Mouse (Mus musculus) kidney, adult 2 months (tissue): ENCODE measurements around the gene A130010J15Rik. TPM values are rescaled to one million over a fixed set of nuclear protein-coding genes. Genes with fewer than 3 reads are reported as not detected.

Experiments used
- DNase-seq: peaks from one replicate; pipeline ENCODE4 v3.0.0; 2021
- H3K27ac ChIP-seq: fragments of 200-500 bp; 2 replicates; pipeline ENCODE4 v1.5.1; 2012; ENCODE audit warnings: low read depth, low read length, control low read depth, inconsistent platforms; ENCODE audit not compliant: insufficient read depth
- H3K27me3 ChIP-seq: fragments of 200-500 bp; replicated peaks from 2 replicates; pipeline ENCODE4 v1.6.1; 2012; ENCODE audit warnings: mild to moderate bottlenecking, moderate library complexity, low read length, inconsistent platforms; ENCODE audit not compliant: control insufficient read depth, insufficient read depth
- H3K36me3 ChIP-seq: fragments of 200-500 bp; 2 replicates; pipeline ENCODE4 v1.6.1; 2012; ENCODE audit warnings: mild to moderate bottlenecking, moderate library complexity, low read length, inconsistent platforms; ENCODE audit not compliant: control insufficient read depth, insufficient read depth
- H3K4me1 ChIP-seq: fragments of 200-500 bp; 2 replicates; pipeline ENCODE4 v1.6.1; 2011; ENCODE audit warnings: low read length; ENCODE audit not compliant: control insufficient read depth, insufficient read depth
- H3K4me3 ChIP-seq: fragments of 200-500 bp; 2 replicates; pipeline ENCODE4 v1.5.1; 2011; ENCODE audit warnings: mild to moderate bottlenecking, low read depth, low read length, control low read depth; ENCODE audit not compliant: insufficient read depth
- CTCF ChIP-seq: fragments of 200-500 bp; conservative IDR thresholded peaks from 2 replicates; pipeline ENCODE4 v1.5.1; 2011; ENCODE audit warnings: low read depth, mild to moderate bottlenecking, control low read depth, low read length, moderate library complexity, mixed read lengths; ENCODE audit not compliant: insufficient read depth, insufficient read length
- POLR2A ChIP-seq: fragments of 200-500 bp; IDR thresholded peaks from one replicate; pipeline ENCODE4 v1.6.1; 2011; ENCODE audit warnings: low read depth, low read length, control low read depth
- WGBS: fragments of 180-500 bp; shearing (Covaris S2); methylation state at CpG from one replicate; pipeline ENCODE4 v1.1.7; 2018; 5-methylcytosine and 5-hydroxymethylcytosine counted together
- polyA plus RNA-seq: library from polyadenylated mRNA; depleted of rRNA; stranded (reverse); fragments of >200 nt; gene quantifications from 2 replicates; pipeline ENCODE4 v1.2.3, GENCODE M21; 2012; rRNA removed

Gene A130010J15Rik
- polyA plus RNA-seq, result 2.3 and 2.8 TPM in 2 replicates

DNA sequence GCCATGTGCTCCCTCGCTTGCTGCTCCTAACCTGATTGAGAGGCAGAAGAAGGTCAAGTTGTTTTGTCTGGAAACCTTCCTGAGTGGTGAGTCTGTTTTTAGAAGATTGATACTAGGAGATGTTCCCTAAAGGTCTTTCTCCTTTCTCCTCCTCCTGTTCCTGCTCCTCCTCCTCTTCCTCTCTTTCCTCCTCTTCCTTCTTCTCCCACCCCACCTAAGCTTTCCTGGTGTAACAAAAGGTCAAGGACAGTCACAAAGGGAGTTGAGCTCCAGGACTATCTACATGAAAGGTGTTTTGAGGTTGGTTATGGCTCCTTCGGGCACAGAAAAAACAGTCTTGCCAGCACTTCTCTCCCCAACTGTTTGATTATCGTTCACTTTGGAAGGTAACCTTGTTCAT is at the start of gene A130010J15Rik:
Gene A130010J15Rik, plus strand, starts transcription at position 301 of the 400 bp plus-strand sequence.
- no peak for DNase-seq
- no peak for TF ChIP-seq POLR2A
- TF ChIP-seq CTCF, result no peak
- Histone ChIP-seq H3K27me3 (no peaks in the 10 kb centered on the region), H3K4me3 (no peak within 1 kb of the TSS), H3K36me3 (peaks cover 5% of the 10 kb centered on the region; the same call in 1 of the 2 replicates), H3K27ac (no peak within 1 kb of the TSS), H3K4me1 (peaks cover 8% of the 10 kb centered on the region; the same call in 1 of the 2 replicates)
- WGBS, result 89% methylated on average over 3 of the region's 3 CpGs

DNA sequence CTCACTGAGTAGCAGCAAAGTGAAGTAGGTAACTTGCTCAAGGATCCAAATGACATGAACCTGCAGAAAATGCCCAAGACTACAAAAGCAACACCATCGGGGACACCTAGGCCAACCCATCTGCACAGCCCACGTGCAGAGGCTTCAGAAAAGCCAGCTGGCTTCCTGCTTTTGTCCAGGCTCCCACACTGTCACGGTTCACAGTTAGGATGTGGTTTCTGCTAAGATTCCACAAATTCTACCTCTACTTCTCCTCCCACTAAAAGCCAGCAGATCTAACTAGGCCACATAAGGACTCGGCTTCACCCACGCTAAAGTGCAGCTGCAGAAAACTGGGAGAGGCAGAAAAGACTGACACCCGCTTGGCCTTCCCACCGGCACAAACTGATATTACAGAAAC is 45.1 kb upstream of the A130010J15Rik start:
- DNase-seq, result no peak
- H3K4me1 ChIP-seq, result no peaks in the 10 kb centered on the region
- no peaks in the 10 kb centered on the region for H3K27me3 ChIP-seq
- no peak for TF ChIP-seq POLR2A
- TF ChIP-seq CTCF, result no peak
- WGBS, result 85% methylated on average over 7 of the region's 7 CpGs
- peaks cover 3% of the 10 kb centered on the region for H3K36me3 ChIP-seq
- no peak overlapping the region for H3K27ac ChIP-seq
- H3K4me3 ChIP-seq, result no peak overlapping the region

DNA sequence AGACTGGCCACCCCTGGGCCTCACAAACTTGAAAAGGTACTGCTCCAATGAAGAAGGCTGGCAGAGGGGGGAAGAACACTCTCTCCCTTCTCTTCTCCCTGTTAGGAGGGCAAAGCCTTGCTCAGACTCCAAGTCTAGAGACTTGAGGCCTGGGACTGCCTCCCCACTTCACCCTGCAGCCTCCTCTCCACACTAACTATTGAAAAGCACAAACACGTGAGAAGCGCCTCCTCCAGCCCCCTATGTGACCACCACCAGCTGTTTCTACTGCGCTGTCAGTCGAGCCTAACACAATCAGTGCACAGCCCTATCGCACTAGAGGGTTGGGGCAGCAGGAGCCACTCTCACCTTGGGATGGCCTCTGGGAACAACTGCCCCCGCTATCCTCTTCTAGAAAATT is 44.6 kb upstream of the A130010J15Rik start:
- Histone ChIP-seq H3K36me3 (peaks cover 2% of the 10 kb centered on the region), H3K4me1 (no peaks in the 10 kb centered on the region), H3K27ac (no peak overlapping the region), H3K27me3 (no peaks in the 10 kb centered on the region), H3K4me3 (no peak overlapping the region)
- TF ChIP-seq POLR2A (no peak), CTCF (no peak)
- WGBS, result 91% methylated on average over 6 of the region's 6 CpGs
- no peak for DNase-seq

DNA sequence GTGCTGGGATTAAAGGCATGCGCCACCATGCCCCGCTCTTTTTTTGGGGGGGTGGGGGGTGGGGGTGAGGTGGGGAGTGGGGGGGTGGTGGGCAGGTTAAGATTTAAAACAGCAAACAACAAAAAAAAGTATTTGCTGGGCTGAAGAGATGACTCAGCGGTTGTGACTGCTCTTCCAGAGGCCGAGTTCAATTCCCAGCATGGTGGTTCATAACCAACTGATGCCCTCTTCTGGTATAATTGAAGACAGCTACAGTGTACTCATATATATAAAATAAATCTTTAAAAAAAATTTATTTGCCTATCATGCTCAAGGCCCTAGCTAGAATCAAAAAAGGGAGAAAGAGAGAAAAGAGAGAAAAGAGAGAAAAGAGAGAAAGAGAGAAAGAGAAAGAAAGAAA is 42.0 kb upstream of the A130010J15Rik start:
- Histone ChIP-seq H3K27me3 (no peaks in the 10 kb centered on the region), H3K4me3 (no peak overlapping the region), H3K27ac (no peak overlapping the region), H3K4me1 (peaks cover 5% of the 10 kb centered on the region; the same call in 1 of the 2 replicates), H3K36me3 (no peaks in the 10 kb centered on the region; the same call in none of the 2 replicates)
- no peak for TF ChIP-seq POLR2A
- 0 out of 2 replicates have a peak, but pooled peaks have one; percentile 15 for TF ChIP-seq CTCF
- no peak for DNase-seq
- 73% methylated on average over 4 of the region's 4 CpGs for WGBS

DNA sequence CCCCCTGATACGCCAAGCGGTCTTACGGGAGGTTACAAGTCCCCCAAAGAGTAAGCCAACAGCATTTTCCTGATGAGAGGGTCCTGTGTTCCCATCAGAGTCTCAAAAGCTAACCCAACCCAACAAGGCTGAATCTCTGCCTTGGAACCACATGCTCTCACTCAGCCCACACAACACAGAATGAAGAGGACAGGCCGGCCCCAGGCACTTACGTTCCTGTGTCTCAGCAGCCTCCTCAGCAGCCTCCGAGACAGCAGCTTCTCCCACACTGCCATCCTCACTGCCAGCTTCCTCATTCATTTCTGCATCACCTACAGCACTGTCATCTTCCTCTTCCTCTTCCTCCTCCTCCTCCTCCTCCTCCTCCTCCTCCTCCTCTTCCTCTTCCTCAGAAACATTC is 39.8 kb upstream of the A130010J15Rik start:
- TF ChIP-seq POLR2A (no peak), CTCF (no peak)
- 90% methylated on average over 6 of the region's 6 CpGs for WGBS
- Histone ChIP-seq H3K36me3 (no peaks in the 10 kb centered on the region; the same call in 1 of the 2 replicates), H3K4me3 (no peak overlapping the region), H3K27me3 (no peaks in the 10 kb centered on the region), H3K4me1 (peaks cover 5% of the 10 kb centered on the region; the same call in 1 of the 2 replicates), H3K27ac (no peak overlapping the region)
- DNase-seq, result no peak

DNA sequence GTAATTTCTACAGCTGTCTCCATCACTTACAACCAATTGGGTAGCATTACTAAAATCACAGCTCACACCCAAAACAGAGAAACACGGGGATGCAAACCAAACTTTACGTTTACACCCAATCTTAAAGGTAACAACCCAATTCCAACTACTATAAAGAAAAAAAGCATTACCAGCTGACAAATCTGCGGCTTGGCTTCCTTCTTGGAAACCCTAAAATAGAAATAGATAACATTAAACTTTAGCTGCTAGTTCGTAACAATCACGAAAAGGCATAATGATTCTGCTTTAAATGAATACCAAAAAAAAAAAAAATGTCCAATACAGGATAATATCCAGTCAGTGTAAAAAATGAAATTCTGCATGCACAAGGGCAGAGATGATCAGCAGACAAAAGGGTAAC is 38.5 kb upstream of the A130010J15Rik start:
- Histone ChIP-seq H3K27me3 (no peaks in the 10 kb centered on the region), H3K36me3 (no peaks in the 10 kb centered on the region), H3K4me3 (peak overlapping the region; percentile 91), H3K27ac (no peak overlapping the region), H3K4me1 (peaks cover 7% of the 10 kb centered on the region; the same call in 1 of the 2 replicates)
- no peak for TF ChIP-seq POLR2A
- no peak for TF ChIP-seq CTCF
- no peak for DNase-seq
- 15% methylated on average over 5 of the region's 5 CpGs for WGBS

DNA sequence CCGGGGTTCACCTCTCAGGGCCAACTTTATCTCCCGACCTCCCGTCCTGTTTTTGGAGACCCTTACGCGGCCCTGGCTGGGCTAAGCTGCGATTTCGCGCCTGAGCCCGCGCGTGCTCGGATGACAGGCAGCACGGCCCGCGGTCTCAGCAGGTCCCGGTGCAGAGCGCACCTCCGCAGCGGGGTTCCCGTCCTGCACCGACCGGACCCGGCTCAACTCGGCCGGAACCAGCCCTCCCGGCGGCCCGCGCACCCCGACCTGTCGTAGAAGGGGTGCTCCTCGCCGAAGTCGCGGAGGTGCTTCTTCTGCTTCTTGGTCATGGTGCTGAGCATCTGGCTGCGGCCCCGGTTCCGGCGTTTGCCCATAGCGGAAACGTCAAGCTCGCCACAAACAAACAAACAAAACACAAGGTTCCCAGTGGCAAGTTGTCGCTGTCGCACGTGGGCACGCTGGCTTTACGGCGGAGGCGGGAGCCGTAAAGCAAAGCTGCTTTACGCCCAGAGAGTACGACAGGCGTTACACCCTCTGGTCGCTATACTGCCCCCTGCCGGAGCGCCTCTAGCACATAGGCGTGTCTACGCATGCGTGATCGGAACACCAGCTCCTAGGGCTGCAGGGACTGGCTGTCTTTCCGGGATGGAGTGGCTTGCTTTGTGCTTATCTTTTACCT is 37.9 kb upstream of the A130010J15Rik start, which contains the start of gene Diexf:
Gene Diexf, minus strand, starts transcription at position 487 of the 670 bp plus-strand sequence.
- under 1% methylated on average over 61 of the region's 61 CpGs for WGBS
- H3K27ac ChIP-seq, result 0 out of 2 replicates have a peak within 1 kb of the TSS, but pooled peaks have one; percentile 45
- DNase-seq, result peak; percentile 97
- no peaks in the 10 kb centered on the region for H3K36me3 ChIP-seq
- peaks cover 8% of the 10 kb centered on the region; the same call in 1 of the 2 replicates for H3K4me1 ChIP-seq
- H3K27me3 ChIP-seq, result no peaks in the 10 kb centered on the region
- H3K4me3 ChIP-seq, result peak within 1 kb of the TSS; percentile 91
- peak; percentile 35 for TF ChIP-seq POLR2A
- TF ChIP-seq CTCF, result peak; percentile 98
